Mouse (Mus musculus): ENCODE measurements at regions not wholly inside any gene's neighbourhood (a gene's known extent, or its start where the extent isn't known, plus 50 kb on each side); places are given as distances from the start of the nearest gene placed in this dataset.
A peak's percentile ranks its signal among the peaks of the same experiment; 100 is the strongest.

DNA sequence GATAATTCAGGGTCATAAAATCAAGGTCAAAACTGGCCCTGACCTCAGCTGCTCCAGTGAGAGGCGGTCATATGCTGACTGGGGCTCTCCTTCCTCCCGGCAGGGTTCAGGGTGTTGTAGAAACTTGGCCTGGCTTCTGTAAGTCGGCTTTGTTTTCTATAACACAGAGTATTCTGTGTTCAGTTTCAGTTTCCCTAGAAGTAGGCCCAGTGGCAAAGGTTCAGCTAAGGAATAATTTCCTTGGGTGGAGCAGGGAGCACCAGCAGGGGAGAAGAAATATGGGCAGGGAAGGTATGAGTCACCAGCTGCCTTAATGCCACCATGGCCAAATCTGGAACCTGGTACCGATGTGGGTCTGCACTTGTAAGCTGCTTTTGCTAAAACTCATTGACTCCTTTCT is 153.5 kb downstream of the Hibadh start:
- TF ChIP-seq POLR2A (IDR thresholded peaks at IDR 0.05; ENCODE audit: borderline replicate concordance, extremely low read depth, insufficient read depth, insufficient read length, poor library complexity, severe bottlenecking) (no peak), CTCF (IDR thresholded peaks at IDR 0.05; ENCODE audit: borderline replicate concordance, extremely low read depth, insufficient read depth, insufficient read length) (no peak)
- DNase-seq (ENCODE audit: low read depth), result no peak

DNA sequence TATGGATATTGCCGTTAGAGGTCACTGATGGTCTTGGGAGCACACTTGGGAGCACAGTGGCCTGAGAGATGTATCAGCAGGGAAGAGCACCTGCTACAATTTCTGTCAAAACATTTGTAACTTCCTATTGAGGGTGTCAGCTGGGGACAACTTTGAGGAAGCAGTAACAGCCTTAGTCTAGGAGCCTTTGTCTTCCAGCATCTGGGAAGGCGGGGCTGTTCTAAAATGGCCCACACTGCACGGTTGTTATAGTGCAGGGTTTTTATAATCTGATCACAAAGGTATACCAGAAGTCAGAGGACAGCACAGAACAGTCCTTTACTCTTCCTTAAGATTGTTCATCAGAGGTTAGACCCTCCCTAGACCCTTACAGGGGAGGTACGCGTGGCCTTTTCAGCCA is 152.3 kb downstream of the Hibadh start:
- DNase-seq (ENCODE audit: low read depth), result no peak
- no peak for TF ChIP-seq POLR2A (IDR thresholded peaks at IDR 0.05; ENCODE audit: borderline replicate concordance, extremely low read depth, insufficient read depth, insufficient read length, poor library complexity, severe bottlenecking)
- TF ChIP-seq CTCF (IDR thresholded peaks at IDR 0.05; ENCODE audit: borderline replicate concordance, extremely low read depth, insufficient read depth, insufficient read length), result no peak

DNA sequence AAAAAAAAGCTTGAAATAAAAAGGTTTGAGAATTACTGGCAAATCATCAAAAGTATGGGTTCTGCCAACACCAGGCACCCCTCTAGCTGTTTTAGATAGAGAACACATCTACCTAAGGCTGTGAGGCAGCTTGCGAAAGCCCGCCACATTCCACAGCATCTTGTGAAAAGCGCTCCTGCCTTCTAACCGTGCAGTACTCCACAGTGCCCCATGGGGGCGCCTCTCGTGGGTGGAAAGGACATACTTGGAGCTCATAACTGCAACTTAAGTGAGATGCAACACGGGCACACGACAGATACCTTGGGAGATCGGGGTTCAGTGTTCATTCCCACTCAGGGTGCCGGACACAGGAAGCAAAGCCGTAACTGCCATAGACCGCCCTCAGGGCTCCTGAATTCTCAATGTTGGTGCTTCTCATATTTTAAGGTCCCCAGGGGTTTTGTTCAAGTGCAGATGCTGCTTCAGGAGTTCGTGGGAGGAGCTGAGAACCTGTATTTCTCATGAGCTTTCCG is 149.9 kb downstream of the Hibadh start:
- no peak for TF ChIP-seq POLR2A (IDR thresholded peaks at IDR 0.05; ENCODE audit: borderline replicate concordance, extremely low read depth, insufficient read depth, insufficient read length, poor library complexity, severe bottlenecking)
- peak; percentile 19; the same call in 1 of the 2 replicates for TF ChIP-seq CTCF (IDR thresholded peaks at IDR 0.05; ENCODE audit: borderline replicate concordance, extremely low read depth, insufficient read depth, insufficient read length)
- no peak for DNase-seq (ENCODE audit: low read depth)

DNA sequence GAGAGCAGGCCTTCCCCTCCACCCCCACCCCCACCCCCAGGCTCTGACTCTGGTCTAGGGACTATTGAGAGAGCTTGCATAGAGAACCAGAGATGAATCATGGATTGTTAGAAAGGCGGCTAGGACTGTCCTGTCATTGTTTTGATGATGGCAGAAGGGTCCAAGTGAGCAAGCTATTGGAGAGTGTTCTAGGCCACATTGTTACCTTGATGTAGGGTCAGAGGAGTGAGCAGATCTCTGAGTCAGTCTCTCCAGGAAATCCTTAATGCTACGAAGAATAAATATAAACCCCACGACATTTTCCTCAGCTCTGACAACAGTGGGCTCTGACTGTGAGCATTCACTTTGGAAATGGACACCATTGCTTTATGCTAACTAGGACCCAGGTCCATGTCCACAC is 144.9 kb downstream of the Hibadh start:
- TF ChIP-seq CTCF (IDR thresholded peaks at IDR 0.05; ENCODE audit: borderline replicate concordance, extremely low read depth, insufficient read depth, insufficient read length), result no peak
- no peak for TF ChIP-seq POLR2A (IDR thresholded peaks at IDR 0.05; ENCODE audit: borderline replicate concordance, extremely low read depth, insufficient read depth, insufficient read length, poor library complexity, severe bottlenecking)
- DNase-seq (ENCODE audit: low read depth), result no peak

DNA sequence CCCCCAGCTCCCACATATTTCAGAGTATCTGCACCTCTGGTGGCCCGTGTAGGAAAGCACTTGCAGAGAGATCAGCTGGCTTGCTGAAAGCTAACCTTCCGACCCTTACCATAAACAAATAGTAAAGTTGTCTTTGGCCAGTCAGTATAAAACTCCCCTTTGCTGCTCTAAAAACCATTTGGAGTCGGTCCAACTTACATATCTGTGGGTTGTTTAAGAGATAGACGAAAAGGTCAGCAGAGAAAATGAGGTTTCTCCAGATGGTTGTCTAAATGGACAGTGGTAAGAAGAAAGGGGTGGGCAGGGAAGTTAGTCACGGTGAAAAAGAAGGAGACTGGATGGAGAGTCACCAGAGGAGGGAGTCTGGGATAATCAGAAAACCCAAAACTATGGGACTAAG is 144.3 kb downstream of the Hibadh start:
- DNase-seq (ENCODE audit: low read depth), result no peak
- TF ChIP-seq POLR2A (IDR thresholded peaks at IDR 0.05; ENCODE audit: borderline replicate concordance, extremely low read depth, insufficient read depth, insufficient read length, poor library complexity, severe bottlenecking), result no peak
- no peak for TF ChIP-seq CTCF (IDR thresholded peaks at IDR 0.05; ENCODE audit: borderline replicate concordance, extremely low read depth, insufficient read depth, insufficient read length)
